Mouse (Mus musculus) central nervous system, embryonic 18 days (tissue): Measurements from ENCODE around the gene Gm15140. TPM values are rescaled to one million over a fixed set of nuclear protein-coding genes. Genes with fewer than 3 reads are reported as not detected.

Source experiments
- polyA plus RNA-seq: library from polyadenylated mRNA; depleted of rRNA; stranded (reverse); fragments of >200 nt; gene quantifications from 2 replicates; pipeline ENCODE4 v1.2.3, GENCODE M21; 2012; rRNA removed

Gm15140 gene
- not detected in 2 replicates for polyA plus RNA-seq

DNA sequence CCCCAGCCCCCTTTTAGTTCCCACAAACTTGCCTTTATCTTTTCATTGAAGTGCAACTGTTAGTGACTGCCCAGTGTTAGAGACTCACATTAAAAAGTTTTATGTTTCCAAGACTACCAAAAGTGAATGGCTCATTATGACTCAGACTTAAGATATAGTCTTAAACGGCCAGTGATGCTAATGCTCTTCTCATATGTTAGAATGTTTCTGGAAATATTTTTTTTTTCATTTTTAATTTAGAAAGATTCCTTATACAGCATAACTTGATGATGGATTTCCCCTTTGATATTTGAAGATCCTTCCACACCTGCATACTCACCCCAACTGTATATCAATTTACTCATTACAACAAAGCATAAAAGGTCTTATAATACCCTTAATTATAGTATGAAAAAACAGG lies at the start of gene Gm15140:
Gene Gm15140, minus strand, starts transcription at position 101 of the 400 bp plus-strand sequence.

Other genes starting within 250 kb of the Gm15140 start
- not detected in 2 replicates for gene Samt1, start 108.0 kb downstream of the Gm15140 start, polyA plus RNA-seq
- not detected in 2 replicates for gene 4921511M17Rik, start 86.9 kb downstream of the Gm15140 start, polyA plus RNA-seq
- not detected in 2 replicates for gene Gm10057, start 65.6 kb downstream of the Gm15140 start, polyA plus RNA-seq
- not detected in 2 replicates for gene 4930524N10Rik, start 222.7 kb upstream of the Gm15140 start, polyA plus RNA-seq